Mouse (Mus musculus) hindbrain, embryonic 13.5 days (tissue): ENCODE data around the gene 9430097D07Rik. TPM values are rescaled to one million over a fixed set of nuclear protein-coding genes. Genes with fewer than 3 reads are reported as not detected.

Source experiments
- ATAC-seq: fragments of 200-750 bp; cut with Nextera tagmentation; 2 replicates; pipeline ENCODE4 v1.8.0; 2017; ENCODE audit warnings: moderate TSS enrichment; ENCODE audit not compliant: low FRiP score
- H3K27ac ChIP-seq: fragments of 300-500 bp; sonication (generic); 2 replicates; pipeline ENCODE4 v1.5.1; 2015; ENCODE audit warnings: inconsistent platforms, mild to moderate bottlenecking, moderate library complexity
- H3K27me3 ChIP-seq: fragments of 300-500 bp; sonication (generic); 2 replicates; pipeline ENCODE4 v1.6.1; 2015; ENCODE audit warnings: mild to moderate bottlenecking, inconsistent platforms
- H3K36me3 ChIP-seq: fragments of 300-500 bp; sonication (generic); 2 replicates; pipeline ENCODE4 v1.6.1; 2015; ENCODE audit warnings: mild to moderate bottlenecking, inconsistent platforms
- H3K4me1 ChIP-seq: fragments of 300-500 bp; sonication (generic); replicated peaks from 2 replicates; pipeline ENCODE4 v1.6.1; 2015; ENCODE audit warnings: inconsistent platforms
- H3K4me2 ChIP-seq: fragments of 300-500 bp; sonication (generic); 2 replicates; pipeline ENCODE4 v1.6.1; 2015; ENCODE audit warnings: inconsistent platforms, mild to moderate bottlenecking, moderate library complexity
- H3K4me3 ChIP-seq: fragments of 300-500 bp; sonication (generic); 2 replicates; pipeline ENCODE4 v1.5.1; 2015; ENCODE audit warnings: mild to moderate bottlenecking, inconsistent platforms
- H3K9ac ChIP-seq: fragments of 300-500 bp; sonication (generic); 2 replicates; pipeline ENCODE4 v1.6.1; 2015; ENCODE audit warnings: mild to moderate bottlenecking, inconsistent platforms
- H3K9me3 ChIP-seq: fragments of 300-500 bp; sonication (generic); 2 replicates; pipeline ENCODE4 v1.6.1; 2016; ENCODE audit warnings: inconsistent platforms
- WGBS: fragments of 180-500 bp; shearing (Covaris S2); methylation state at CpG from one replicate; pipeline ENCODE4 v1.1.7; 2015; 5-methylcytosine and 5-hydroxymethylcytosine counted together
- polyA plus RNA-seq: library from polyadenylated mRNA; unstranded; fragments of >200 nt; fragmentation: Nextera tagmentation; extraction: Ambion mirVana; gene quantifications from 2 replicates; pipeline ENCODE4 v1.2.1, GENCODE M21; 2015

9430097D07Rik gene
- polyA plus RNA-seq, 1 experiment from 2014 or later, result 0.56 TPM

- peaks cover 38% of the 10 kb centered on the region for H3K4me1 ChIP-seq
- H3K27ac ChIP-seq, result no peak overlapping the region
- 8% methylated on average over 34 of the region's 34 CpGs for WGBS
- peak overlapping the region; percentile 89 for H3K4me2 ChIP-seq
- no peaks in the 10 kb centered on the region for H3K9me3 ChIP-seq
- ATAC-seq, result peak; percentile 50
- peak overlapping the region; percentile 85 for H3K9ac ChIP-seq
- peaks cover 4% of the 10 kb centered on the region for H3K36me3 ChIP-seq
- H3K27me3 ChIP-seq, result peaks cover 19% of the 10 kb centered on the region; the same call in 1 of the 2 replicates
- peak overlapping the region; percentile 76 for H3K4me3 ChIP-seq
These were observed 31.9 kb upstream of the 9430097D07Rik start for GRCm38 (mm10) chr2:32607262-32607947.

GRCm38 (mm10) chr2:32606161-32607142 lies 31.0 kb upstream of the 9430097D07Rik start:
- H3K27me3 ChIP-seq, result peaks cover 19% of the 10 kb centered on the region; the same call in 1 of the 2 replicates
- H3K36me3 ChIP-seq, result no peaks in the 10 kb centered on the region
- peak overlapping the region; percentile 76 for H3K4me3 ChIP-seq
- H3K9me3 ChIP-seq, result no peaks in the 10 kb centered on the region
- ATAC-seq, result peak; percentile 83
- H3K4me1 ChIP-seq, result peaks cover 38% of the 10 kb centered on the region
- H3K27ac ChIP-seq, result no peak overlapping the region
- H3K4me2 ChIP-seq, result peak overlapping the region; percentile 89
- WGBS, result 19% methylated on average over 31 of the region's 55 CpGs
- peak overlapping the region; percentile 85 for H3K9ac ChIP-seq

GRCm38 (mm10) chr2:32604631-32605030 lies 29.1 kb upstream of the 9430097D07Rik start:
- Histone ChIP-seq H3K27me3 (peaks cover 19% of the 10 kb centered on the region; the same call in 1 of the 2 replicates), H3K9me3 (no peaks in the 10 kb centered on the region), H3K4me3 (no peak overlapping the region), H3K36me3 (no peaks in the 10 kb centered on the region), H3K4me1 (peaks cover 28% of the 10 kb centered on the region), H3K9ac (no peak overlapping the region), H3K27ac (no peak overlapping the region), H3K4me2 (no peak overlapping the region)
- no peak for ATAC-seq
- 49% methylated on average over 10 of the region's 10 CpGs for WGBS

GRCm38 (mm10) chr2:32602600-32603054 lies 27.1 kb upstream of the 9430097D07Rik start:
- under 1% methylated on average over 11 of the region's 11 CpGs for WGBS
- no peak overlapping the region for H3K27ac ChIP-seq
- H3K9ac ChIP-seq, result no peak overlapping the region
- H3K27me3 ChIP-seq, result peaks cover 10% of the 10 kb centered on the region; the same call in 1 of the 2 replicates
- peaks cover 14% of the 10 kb centered on the region for H3K4me1 ChIP-seq
- H3K9me3 ChIP-seq, result no peaks in the 10 kb centered on the region
- ATAC-seq, result no peak
- H3K36me3 ChIP-seq, result no peaks in the 10 kb centered on the region; the same call in 1 of the 2 replicates
- peak overlapping the region; percentile 45; the same call in 1 of the 2 replicates for H3K4me2 ChIP-seq
- H3K4me3 ChIP-seq, result peak overlapping the region; percentile 18; the same call in 1 of the 2 replicates

GRCm38 (mm10) chr2:32601417-32602065 lies 26.1 kb upstream of the 9430097D07Rik start:
- Histone ChIP-seq H3K4me1 (0 out of 2 replicates have a peak, but pooled peaks cover 8% of the 10 kb centered on the region), H3K4me3 (no peak overlapping the region), H3K9me3 (no peaks in the 10 kb centered on the region), H3K27ac (no peak overlapping the region), H3K4me2 (no peak overlapping the region), H3K27me3 (0 out of 2 replicates have a peak, but pooled peaks cover 5% of the 10 kb centered on the region), H3K36me3 (peaks cover 5% of the 10 kb centered on the region; the same call in 1 of the 2 replicates), H3K9ac (0 out of 2 replicates have a peak overlapping the region, but pooled peaks have one; percentile 46)
- ATAC-seq, result no peak
- WGBS, result 41% methylated on average over 8 of the region's 8 CpGs

GRCm38 (mm10) chr2:32599409-32599808 lies 23.9 kb upstream of the 9430097D07Rik start, which contains the start of gene St6galnac6:
Gene St6galnac6, plus strand, starts transcription at chr2:32599709.
- Histone ChIP-seq H3K27ac (no peak within 1 kb of the TSS), H3K4me2 (no peak within 1 kb of the TSS), H3K27me3 (no peaks in the 10 kb centered on the region), H3K4me3 (no peak within 1 kb of the TSS), H3K9ac (no peak within 1 kb of the TSS), H3K4me1 (0 out of 2 replicates have a peak, but pooled peaks cover 8% of the 10 kb centered on the region), H3K9me3 (no peaks in the 10 kb centered on the region), H3K36me3 (peaks cover 17% of the 10 kb centered on the region)
- ATAC-seq, result no peak
- WGBS, result 93% methylated on average over 3 of the region's 3 CpGs

- Histone ChIP-seq H3K9ac (no peak overlapping the region), H3K4me1 (0 out of 2 replicates have a peak, but pooled peaks cover 8% of the 10 kb centered on the region), H3K27ac (no peak overlapping the region), H3K4me3 (no peak overlapping the region), H3K27me3 (no peaks in the 10 kb centered on the region), H3K4me2 (no peak overlapping the region), H3K9me3 (no peaks in the 10 kb centered on the region), H3K36me3 (peaks cover 23% of the 10 kb centered on the region)
- WGBS, result 86% methylated on average over 8 of the region's 8 CpGs
- ATAC-seq, result no peak
These were observed 23.0 kb upstream of the 9430097D07Rik start for GRCm38 (mm10) chr2:32598506-32598905.

- no peaks in the 10 kb centered on the region for H3K27me3 ChIP-seq
- H3K36me3 ChIP-seq, result peaks cover 23% of the 10 kb centered on the region
- no peak for ATAC-seq
- 0 out of 2 replicates have a peak overlapping the region, but pooled peaks have one; percentile 19 for H3K9ac ChIP-seq
- no peaks in the 10 kb centered on the region for H3K9me3 ChIP-seq
- no peak overlapping the region for H3K4me3 ChIP-seq
- H3K4me1 ChIP-seq, result 0 out of 2 replicates have a peak, but pooled peaks cover 6% of the 10 kb centered on the region
- H3K27ac ChIP-seq, result no peak overlapping the region
- 88% methylated on average over 5 of the region's 5 CpGs for WGBS
- no peak overlapping the region for H3K4me2 ChIP-seq
These were observed 22.2 kb upstream of the 9430097D07Rik start for GRCm38 (mm10) chr2:32597699-32598098.

- 0 out of 2 replicates have a peak, but pooled peaks cover 4% of the 10 kb centered on the region for H3K4me1 ChIP-seq
- H3K9ac ChIP-seq, result no peak overlapping the region
- H3K4me2 ChIP-seq, result no peak overlapping the region
- no peak overlapping the region for H3K4me3 ChIP-seq
- WGBS, result 90% methylated on average over 5 of the region's 5 CpGs
- H3K27me3 ChIP-seq, result no peaks in the 10 kb centered on the region
- H3K9me3 ChIP-seq, result no peaks in the 10 kb centered on the region
- no peak for ATAC-seq
- H3K27ac ChIP-seq, result no peak overlapping the region
- H3K36me3 ChIP-seq, result peaks cover 23% of the 10 kb centered on the region
These were observed 21.8 kb upstream of the 9430097D07Rik start for GRCm38 (mm10) chr2:32597248-32597647.

- no peaks in the 10 kb centered on the region for H3K9me3 ChIP-seq
- H3K36me3 ChIP-seq, result peaks cover 23% of the 10 kb centered on the region
- no peak overlapping the region for H3K4me2 ChIP-seq
- 0 out of 2 replicates have a peak, but pooled peaks cover 4% of the 10 kb centered on the region for H3K4me1 ChIP-seq
- no peaks in the 10 kb centered on the region for H3K27me3 ChIP-seq
- WGBS, result 74% methylated on average over 13 of the region's 13 CpGs
- no peak overlapping the region for H3K4me3 ChIP-seq
- H3K9ac ChIP-seq, result no peak overlapping the region
- H3K27ac ChIP-seq, result no peak overlapping the region
- ATAC-seq, result no peak
These were observed 21.2 kb upstream of the 9430097D07Rik start for GRCm38 (mm10) chr2:32596725-32597124.

GRCm38 (mm10) chr2:32591249-32591648 lies 15.8 kb upstream of the 9430097D07Rik start:
- no peak overlapping the region for H3K4me3 ChIP-seq
- no peak for ATAC-seq
- 0 out of 2 replicates have a peak, but pooled peaks cover 4% of the 10 kb centered on the region for H3K27me3 ChIP-seq
- no peak overlapping the region for H3K27ac ChIP-seq
- H3K9ac ChIP-seq, result no peak overlapping the region
- H3K9me3 ChIP-seq, result no peaks in the 10 kb centered on the region
- H3K4me2 ChIP-seq, result no peak overlapping the region
- H3K4me1 ChIP-seq, result peaks cover 37% of the 10 kb centered on the region
- H3K36me3 ChIP-seq, result peaks cover 18% of the 10 kb centered on the region
- 77% methylated on average over 6 of the region's 6 CpGs for WGBS
